ENCODE assay signal across 8 mouse cellular contexts in genomic region chr12:108041571-108042238, GRCm38 (mm10). TPM values are rescaled to one million over a fixed set of nuclear protein-coding genes. Genes with fewer than 3 reads are reported as not detected.
DNase-seq lines count a peak whose midpoint lies in the region; ATAC-seq lines count a peak whose summit lies in the region.

No protein-coding gene starts in this region.

- no peaks in the 10 kb centered on the region for H3K9me3 ChIP-seq in midbrain, embryonic 11.5 days (ENCODE audit: control insufficient read depth, low read length)
- no peaks in the 10 kb centered on the region for H3K9me3 ChIP-seq in midbrain, embryonic 16.5 days (replicated peaks; ENCODE audit: control insufficient read depth, low read length, poor library complexity, severe bottlenecking)
- H3K9me3 ChIP-seq in kidney, embryonic 16.5 days (ENCODE audit: low read length), result no peaks in the 10 kb centered on the region
- H3K9me3 ChIP-seq in limb, embryonic 15.5 days, result no peaks in the 10 kb centered on the region
- no peaks in the 10 kb centered on the region for H3K9me3 ChIP-seq in neural tube, embryonic 12.5 days

- 38% methylated on average over 12 of the region's 12 CpGs for WGBS in midbrain, embryonic 11.5 days
- WGBS in midbrain, embryonic 16.5 days, result 41% methylated on average over 12 of the region's 12 CpGs
- WGBS in kidney, embryonic 16.5 days, result 37% methylated on average over 12 of the region's 12 CpGs
- WGBS in limb, embryonic 15.5 days, result 42% methylated on average over 12 of the region's 12 CpGs
- WGBS in neural tube, embryonic 12.5 days, result 37% methylated on average over 12 of the region's 12 CpGs

- DNase-seq in midbrain, embryonic 11.5 days (ENCODE audit: low spot score, missing footprints), result peak; percentile 98
- DNase-seq in embryo, embryonic 10 days (ENCODE audit: low spot score), result peak; percentile 91
- DNase-seq in heart, adult 18-20 months, result peak; percentile 57 to 80
- peak; percentile 19 for DNase-seq in telencephalon, adult 2 months (ENCODE audit: low read depth, low spot score)

- no peak overlapping the region for H3K4me2 ChIP-seq in midbrain, embryonic 11.5 days
- no peak overlapping the region for H3K4me2 ChIP-seq in midbrain, embryonic 16.5 days (ENCODE audit: low read length)
- H3K4me2 ChIP-seq in kidney, embryonic 16.5 days (replicated peaks; ENCODE audit: low read depth, low read length), result no peak overlapping the region
- no peak overlapping the region for H3K4me2 ChIP-seq in limb, embryonic 15.5 days
- no peak overlapping the region for H3K4me2 ChIP-seq in neural tube, embryonic 12.5 days (replicated peaks)

- no peaks in the 10 kb centered on the region for H3K4me1 ChIP-seq in midbrain, embryonic 11.5 days (ENCODE audit: control insufficient read depth, insufficient read depth, low read length)
- H3K4me1 ChIP-seq in midbrain, embryonic 16.5 days (ENCODE audit: control insufficient read depth, insufficient read depth, low read length), result no peaks in the 10 kb centered on the region
- peaks cover 4% of the 10 kb centered on the region; the same call in 1 of the 2 replicates for H3K4me1 ChIP-seq in kidney, embryonic 16.5 days (ENCODE audit: insufficient read depth, low read length)
- no peaks in the 10 kb centered on the region for H3K4me1 ChIP-seq in limb, embryonic 15.5 days
- H3K4me1 ChIP-seq in neural tube, embryonic 12.5 days, result peaks cover 3% of the 10 kb centered on the region; the same call in 1 of the 2 replicates

- no peak overlapping the region for H3K4me3 ChIP-seq in midbrain, embryonic 11.5 days (ENCODE audit: low read depth, low read length)
- H3K4me3 ChIP-seq in midbrain, embryonic 16.5 days (ENCODE audit: low read depth, low read length), result no peak overlapping the region
- H3K4me3 ChIP-seq in kidney, embryonic 16.5 days (ENCODE audit: low read length), result no peak overlapping the region
- no peak overlapping the region for H3K4me3 ChIP-seq in limb, embryonic 15.5 days
- no peak overlapping the region for H3K4me3 ChIP-seq in neural tube, embryonic 12.5 days

- H3K27me3 ChIP-seq in midbrain, embryonic 11.5 days (ENCODE audit: control insufficient read depth, insufficient read depth, low read length), result no peaks in the 10 kb centered on the region
- H3K27me3 ChIP-seq in midbrain, embryonic 16.5 days (ENCODE audit: control insufficient read depth, insufficient read depth, low read depth, low read length), result no peaks in the 10 kb centered on the region
- peaks cover 3% of the 10 kb centered on the region; the same call in 1 of the 2 replicates for H3K27me3 ChIP-seq in kidney, embryonic 16.5 days (ENCODE audit: insufficient read depth, low read length)
- no peaks in the 10 kb centered on the region for H3K27me3 ChIP-seq in limb, embryonic 15.5 days
- H3K27me3 ChIP-seq in neural tube, embryonic 12.5 days (replicated peaks), result peaks cover 5% of the 10 kb centered on the region; the same call in 1 of the 2 replicates

- peak; percentile 66; the same call in 1 of the 2 replicates for ATAC-seq in midbrain, embryonic 11.5 days (ENCODE audit: low FRiP score)
- ATAC-seq in midbrain, embryonic 16.5 days, result no peak
- 0 out of 2 replicates have a peak, but pooled peaks have one; percentile 40 for ATAC-seq in kidney, embryonic 16.5 days (ENCODE audit: low FRiP score, low TSS enrichment)
- ATAC-seq in limb, embryonic 15.5 days (ENCODE audit: insufficient number of reproducible peaks, low FRiP score, low TSS enrichment, low read depth), result peak; percentile 8; the same call in 1 of the 2 replicates
- ATAC-seq in neural tube, embryonic 12.5 days (ENCODE audit: low FRiP score, low read depth), result peak; percentile 53; the same call in 1 of the 2 replicates

- H3K9ac ChIP-seq in midbrain, embryonic 11.5 days (ENCODE audit: low read length), result no peak overlapping the region
- no peak overlapping the region for H3K9ac ChIP-seq in midbrain, embryonic 16.5 days (ENCODE audit: low read depth, low read length)
- H3K9ac ChIP-seq in kidney, embryonic 16.5 days (replicated peaks; ENCODE audit: low read length), result no peak overlapping the region
- no peak overlapping the region for H3K9ac ChIP-seq in limb, embryonic 15.5 days
- H3K9ac ChIP-seq in neural tube, embryonic 12.5 days, result no peak overlapping the region

- no peak overlapping the region for H3K27ac ChIP-seq in midbrain, embryonic 11.5 days (ENCODE audit: low read depth, low read length)
- H3K27ac ChIP-seq in midbrain, embryonic 16.5 days (ENCODE audit: low read length), result no peak overlapping the region
- H3K27ac ChIP-seq in kidney, embryonic 16.5 days (ENCODE audit: low read length), result no peak overlapping the region
- no peak overlapping the region for H3K27ac ChIP-seq in limb, embryonic 15.5 days
- no peak overlapping the region for H3K27ac ChIP-seq in neural tube, embryonic 12.5 days

- H3K36me3 ChIP-seq in midbrain, embryonic 11.5 days (ENCODE audit: control insufficient read depth, insufficient read depth, low read length), result no peaks in the 10 kb centered on the region
- no peaks in the 10 kb centered on the region for H3K36me3 ChIP-seq in midbrain, embryonic 16.5 days (ENCODE audit: control insufficient read depth, insufficient read depth, low read length)
- no peaks in the 10 kb centered on the region for H3K36me3 ChIP-seq in kidney, embryonic 16.5 days (ENCODE audit: insufficient read depth, low read length)
- H3K36me3 ChIP-seq in limb, embryonic 15.5 days, result no peaks in the 10 kb centered on the region
- H3K36me3 ChIP-seq in neural tube, embryonic 12.5 days, result no peaks in the 10 kb centered on the region

RNA-seq across cellular contexts. Expression of gene Bcl11b, which starts 38.3 kb away (rescaled TPM):
- polyA plus RNA-seq in midbrain, embryonic 11.5 days (2014; fragmentation: Nextera tagmentation; extraction: Ambion mirVana), result 4.5 and 6.3 TPM in 2 replicates
- polyA plus RNA-seq in midbrain, embryonic 16.5 days (2015; fragmentation: Nextera tagmentation; extraction: Ambion mirVana), result 22.6 and 23.9 TPM in 2 replicates
- 1 to 10 TPM in 1 of 2 experiments, under 1 TPM in 1; 0.69 to 1.1 TPM for total RNA-seq in heart, adult 18-20 months (2021)
- polyA plus RNA-seq in kidney, embryonic 16.5 days (2015; fragmentation: Nextera tagmentation; extraction: Ambion mirVana), result 2.6 TPM in 2 replicates
- polyA plus RNA-seq in limb, embryonic 15.5 days (2015; fragmentation: Nextera tagmentation; extraction: Ambion mirVana), result 14.3 and 19.9 TPM in 2 replicates
- polyA plus RNA-seq in neural tube, embryonic 12.5 days (2016; fragmentation: Nextera tagmentation; extraction: Ambion mirVana), result 25.9 and 27.1 TPM in 2 replicates

Comparison
In these comparisons a context has a peak if more than half of its experiments do, and no peak if none do; other contexts are left out.
1. DNase-seq: peak in every context shown above with its lines; median percentile 98 in midbrain, embryonic 11.5 days; 91 in embryo, embryonic 10 days; 68 in heart, adult 18-20 months; 19 in telencephalon, adult 2 months.